Mouse (Mus musculus) MN1 (cell line): Measurements from ENCODE around the gene Srprb.
"Not testable (repeated sequence)": the region's sequence is repeated elsewhere in the genome, so short reads cannot be mapped to it uniquely, and the experiment has no call there.

ENCODE experiments used
- DNase-seq: peaks from one replicate; pipeline ENCODE4 v3.0.0-alpha.2; 2016; ENCODE audit warnings: low spot score

The Srprb gene

GRCm38 (mm10) chr9:103208802-103209423 lies 7.0 kb upstream of the Srprb start:
- no peak for DNase-seq

GRCm38 (mm10) chr9:103207846-103208245 lies 5.9 kb upstream of the Srprb start:
- peak; percentile 34 for DNase-seq

- no peak for DNase-seq
These were observed 3.8 kb upstream of the Srprb start for GRCm38 (mm10) chr9:103205786-103206185.

GRCm38 (mm10) chr9:103188416-103188815 lies 13.5 kb downstream of the Srprb start:
- no peak for DNase-seq

DNA sequence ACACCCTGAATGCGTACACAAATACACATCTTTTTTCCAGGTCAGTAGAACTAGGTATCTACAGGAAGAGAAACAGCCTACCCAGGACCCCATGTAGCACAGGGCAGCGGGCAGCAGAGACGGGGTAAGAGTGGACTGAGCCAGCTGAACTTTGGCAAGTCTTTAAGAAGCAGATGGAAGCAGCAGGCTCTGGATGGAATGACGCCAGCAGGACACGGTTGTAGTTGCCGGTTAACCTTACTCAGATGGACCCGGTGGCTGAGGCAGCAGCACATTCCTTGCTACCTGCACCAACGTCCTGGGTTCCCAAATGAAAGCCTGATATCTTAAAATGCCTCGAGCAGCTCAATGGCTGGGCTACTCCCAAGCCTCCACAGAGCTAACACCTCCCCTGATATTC lies 15.2 kb downstream of the Srprb start:
- no peak for DNase-seq

DNA sequence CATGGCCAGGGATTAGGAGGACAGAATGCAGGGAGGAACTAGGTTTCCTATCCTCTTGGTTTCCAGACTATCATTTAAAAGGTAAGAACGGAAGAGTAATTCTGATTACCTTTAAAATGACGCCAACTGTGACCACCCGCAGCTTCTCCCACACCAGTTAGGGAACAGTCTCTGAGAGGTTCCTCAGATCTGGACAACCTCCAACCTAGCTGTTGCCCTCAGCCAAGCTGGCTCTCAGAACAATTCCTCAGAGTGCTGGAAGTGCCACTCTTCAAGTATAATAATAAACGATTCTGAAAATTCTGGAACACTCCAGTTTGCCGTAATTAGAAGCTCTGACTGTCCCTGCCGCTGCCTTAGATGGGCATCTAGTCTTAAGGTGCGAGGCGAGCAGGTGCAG lies 16.0 kb downstream of the Srprb start:
- DNase-seq = no peak

GRCm38 (mm10) chr9:103184855-103185254 lies 17.1 kb downstream of the Srprb start:
- DNase-seq = no peak

GRCm38 (mm10) chr9:103181886-103182285 lies 20.1 kb downstream of the Srprb start:
- DNase-seq = no peak

DNA sequence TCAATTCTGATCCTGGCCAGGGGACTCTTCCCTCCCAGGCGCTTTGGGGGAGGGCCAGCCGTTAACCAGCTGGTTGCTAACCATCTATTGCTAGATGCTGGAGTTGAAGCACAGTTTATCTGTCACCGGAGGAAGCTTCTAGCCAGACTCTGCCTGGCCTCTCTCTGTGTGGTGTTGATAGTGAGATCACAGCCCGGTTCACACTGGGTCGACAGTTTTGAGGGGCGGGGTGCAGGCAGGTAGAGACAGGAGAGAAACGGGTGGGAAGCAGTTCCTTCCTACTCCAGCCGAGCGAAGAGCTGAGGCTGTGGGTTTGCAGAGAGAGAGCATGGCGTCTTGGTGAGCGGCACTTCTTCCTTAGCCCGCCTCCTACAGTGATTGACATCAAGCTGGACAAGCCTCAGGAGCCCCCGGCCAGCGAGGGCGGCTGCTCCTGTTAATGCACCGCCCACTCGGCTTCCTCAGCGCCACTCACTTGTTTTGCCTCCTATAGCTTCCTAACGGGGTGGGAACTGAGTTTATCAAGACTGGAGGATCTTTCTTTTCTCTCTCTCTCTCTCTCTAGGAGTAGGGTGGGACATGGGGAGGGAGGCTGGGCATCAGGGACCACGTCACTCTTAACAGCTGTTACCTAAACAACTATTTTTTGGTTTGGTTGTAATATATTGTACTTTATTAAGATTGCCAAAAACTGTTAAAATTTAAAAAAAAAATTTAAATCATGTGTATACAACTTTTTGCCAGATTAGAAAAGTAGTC lies 21.0 kb downstream of the Srprb start:
- DNase-seq = peak; percentile 79

DNA sequence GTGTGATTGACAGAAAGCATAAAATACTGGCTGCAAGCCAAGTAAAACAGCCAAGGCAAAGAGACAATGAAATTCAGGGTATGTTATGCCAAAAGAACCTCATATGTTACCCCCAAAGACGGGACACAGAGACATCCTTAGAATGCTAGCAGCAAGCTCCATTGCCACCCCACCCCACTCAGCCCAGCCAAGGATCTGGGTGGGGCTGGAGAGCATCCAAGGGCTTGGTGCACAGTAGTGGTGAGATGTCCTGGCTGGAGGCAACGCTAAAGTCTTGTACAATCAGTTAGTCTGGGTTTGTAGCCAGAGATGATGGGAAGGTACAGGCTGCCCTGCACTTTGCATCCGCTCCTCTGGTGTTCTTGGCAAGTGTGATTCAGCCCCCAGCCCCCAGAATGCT lies 21.6 kb downstream of the Srprb start:
- peak; percentile 29 for DNase-seq

DNA sequence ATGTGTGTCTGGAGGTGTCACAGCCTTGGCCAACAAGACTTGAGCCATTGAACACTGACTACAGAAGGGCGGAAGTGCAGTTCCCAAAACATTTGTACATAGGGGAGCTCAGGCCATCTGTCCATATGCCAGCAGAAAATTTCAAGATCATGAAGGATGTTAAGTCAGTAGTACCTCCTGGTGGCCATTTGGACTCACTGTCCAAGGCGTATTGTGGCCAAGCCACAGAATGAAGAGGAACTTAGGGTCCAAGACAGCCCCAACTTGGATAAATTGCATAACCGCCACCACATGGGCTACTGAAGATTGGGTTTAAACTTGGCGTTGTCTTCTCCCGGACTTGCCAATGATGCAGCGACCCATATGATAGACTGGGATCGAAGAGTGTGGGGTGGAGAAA lies 26.2 kb downstream of the Srprb start:
- DNase-seq = no peak

DNA sequence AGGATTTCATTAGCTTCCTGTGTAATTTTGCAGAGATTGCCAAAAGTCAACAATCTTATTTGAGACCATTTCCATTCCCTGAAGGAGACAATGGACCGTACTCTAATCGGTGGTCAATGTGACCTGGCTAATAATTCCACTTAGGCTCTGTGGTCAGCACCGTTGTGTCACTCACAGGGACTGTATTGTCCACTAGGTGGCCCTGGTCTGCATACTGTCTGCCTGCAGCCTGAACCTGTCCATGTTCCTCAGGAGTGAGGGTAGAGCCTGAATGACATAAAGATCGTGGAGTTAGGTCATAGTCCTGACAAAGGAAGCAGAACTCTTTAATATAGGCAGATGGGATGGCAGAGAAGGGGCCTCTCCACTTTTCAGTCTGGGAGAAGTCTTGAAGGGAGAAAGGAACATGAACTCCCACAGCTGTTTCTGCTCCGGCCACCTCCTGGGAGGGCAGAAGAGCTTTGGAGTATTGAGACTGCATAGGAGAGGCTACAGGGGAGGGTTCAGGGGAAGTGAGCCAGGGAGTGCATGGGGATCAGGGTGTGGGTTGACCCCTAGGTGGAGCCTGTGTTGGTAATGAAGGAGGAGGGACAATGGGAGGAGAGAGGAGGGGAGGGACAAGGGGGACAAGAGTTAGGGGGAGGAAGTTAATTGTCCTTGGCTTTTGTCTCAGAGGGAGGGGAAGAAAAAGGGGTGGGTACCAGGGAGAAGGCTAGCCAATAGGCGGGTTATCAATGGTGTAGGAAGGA lies 27.0 kb downstream of the Srprb start:
- peak; percentile 11 for DNase-seq

GRCm38 (mm10) chr9:103168771-103169170 lies 33.2 kb downstream of the Srprb start:
- no peak for DNase-seq

- DNase-seq = no peak
These were observed 33.9 kb downstream of the Srprb start for GRCm38 (mm10) chr9:103168046-103168445.

DNA sequence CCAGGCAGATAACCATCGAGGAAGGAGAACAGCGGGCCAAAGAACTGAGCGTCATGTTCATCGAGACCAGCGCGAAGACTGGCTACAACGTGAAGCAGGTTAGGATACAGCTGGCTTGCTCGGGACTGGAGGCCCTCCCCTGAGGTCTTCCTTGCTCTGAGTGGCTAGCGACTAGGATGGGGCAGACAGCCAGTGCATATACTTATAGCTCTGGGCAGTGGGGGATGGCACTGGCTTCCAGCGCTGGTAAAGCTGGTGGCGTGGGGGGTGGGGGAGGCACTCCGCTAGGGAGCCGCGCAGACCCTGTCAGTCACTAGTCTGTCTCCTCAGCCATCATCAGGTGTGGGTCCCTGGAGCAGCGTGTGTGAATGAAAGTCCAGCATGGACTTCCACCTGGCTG lies 38.1 kb downstream of the Srprb start:
- no peak for DNase-seq

- DNase-seq = not testable (repeated sequence)
These were observed 46.8 kb downstream of the Srprb start for GRCm38 (mm10) chr9:103155158-103155557.

GRCm38 (mm10) chr9:103154568-103154967 lies 47.4 kb downstream of the Srprb start:
- DNase-seq = no peak

GRCm38 (mm10) chr9:103153286-103153685 lies 48.7 kb downstream of the Srprb start:
- no peak for DNase-seq

GRCm38 (mm10) chr9:103149074-103149799 lies 52.7 kb downstream of the Srprb start:
- no peak for DNase-seq

DNA sequence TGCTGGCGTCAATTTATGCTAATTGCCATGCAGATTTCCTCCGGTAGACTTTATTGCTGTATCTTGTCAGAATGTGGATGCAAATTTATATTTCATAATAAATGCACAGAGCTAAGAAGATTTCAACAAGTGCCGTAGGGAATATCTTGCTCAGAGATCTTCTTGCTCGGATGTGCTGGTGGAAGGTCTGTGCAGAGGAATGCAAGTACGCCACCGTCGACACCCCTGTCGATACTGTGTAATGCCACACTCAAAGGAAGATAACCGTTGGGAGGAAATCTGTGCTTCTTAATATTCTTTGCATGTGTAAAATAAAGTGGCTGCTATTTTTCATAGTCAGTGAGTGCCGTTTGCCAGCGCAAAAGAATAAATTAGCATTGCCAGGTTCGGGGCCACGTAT lies 54.8 kb downstream of the Srprb start:
- no peak for DNase-seq

- no peak for DNase-seq
These were observed 55.2 kb downstream of the Srprb start for GRCm38 (mm10) chr9:103146703-103147102.

GRCm38 (mm10) chr9:103146257-103146656 lies 55.7 kb downstream of the Srprb start:
- no peak for DNase-seq
